Mouse (Mus musculus) thymus, adult 2 months (tissue): ENCODE results near the gene Csf3r.

ENCODE experiments used
- CTCF ChIP-seq: fragments of 200-500 bp; IDR thresholded peaks from 2 replicates; pipeline ENCODE4 v1.5.1; 2012; ENCODE audit warnings: mild to moderate bottlenecking, control low read depth, low read length, moderate library complexity, borderline replicate concordance; ENCODE audit not compliant: control insufficient read depth, poor library complexity, insufficient read depth; ENCODE audit errors: extremely low read depth
- POLR2A ChIP-seq: fragments of 200-500 bp; IDR thresholded peaks from 2 replicates; pipeline ENCODE4 v1.6.1; 2012; ENCODE audit warnings: mild to moderate bottlenecking, low read length, control low read depth, moderate library complexity; ENCODE audit not compliant: control insufficient read depth, poor library complexity, insufficient read depth; ENCODE audit errors: extremely low read depth

GRCm38 (mm10) chr4:126090848-126091124 lies 66.4 kb downstream of the Csf3r start:
- no peak for TF ChIP-seq CTCF
- TF ChIP-seq POLR2A = no peak
